Mouse (Mus musculus) embryonic facial prominence, embryonic 12.5 days (tissue): ENCODE measurements at regions not wholly inside any gene's neighbourhood (a gene's known extent, or its start where the extent isn't known, plus 50 kb on each side); places are given as distances from the start of the nearest gene placed in this dataset.

Experiments used
- ATAC-seq: fragments of 200-750 bp; cut with Nextera tagmentation; 2 replicates; pipeline ENCODE4 v1.8.0; 2017; ENCODE audit not compliant: insufficient number of reproducible peaks, insufficient read depth, low FRiP score, low TSS enrichment
- H3K27ac ChIP-seq: fragments of 300-500 bp; sonication (generic); 2 replicates; pipeline ENCODE4 v1.5.1; 2016; ENCODE audit warnings: mild to moderate bottlenecking
- H3K27me3 ChIP-seq: fragments of 300-500 bp; sonication (generic); 2 replicates; pipeline ENCODE4 v1.6.1; 2016; ENCODE audit warnings: mild to moderate bottlenecking, moderate library complexity
- H3K36me3 ChIP-seq: fragments of 300-500 bp; sonication (generic); 2 replicates; pipeline ENCODE4 v1.6.1; 2016; ENCODE audit warnings: mild to moderate bottlenecking
- H3K4me1 ChIP-seq: fragments of 300-500 bp; sonication (generic); 2 replicates; pipeline ENCODE4 v1.6.1; 2016
- H3K4me2 ChIP-seq: fragments of 300-500 bp; sonication (generic); replicated peaks from 2 replicates; pipeline ENCODE4 v1.6.1; 2016; ENCODE audit warnings: mild to moderate bottlenecking, moderate library complexity
- H3K4me3 ChIP-seq: fragments of 300-500 bp; sonication (generic); 2 replicates; pipeline ENCODE4 v1.5.1; 2016; ENCODE audit warnings: mild to moderate bottlenecking
- H3K9ac ChIP-seq: fragments of 300-500 bp; sonication (generic); 2 replicates; pipeline ENCODE4 v1.6.1; 2016; ENCODE audit warnings: mild to moderate bottlenecking, moderate library complexity
- H3K9me3 ChIP-seq: fragments of 300-500 bp; sonication (generic); 2 replicates; pipeline ENCODE4 v1.6.1; 2016; ENCODE audit warnings: mild to moderate bottlenecking, moderate library complexity
- WGBS: fragments of 180-500 bp; shearing (Covaris S2); methylation state at CpG from one replicate; pipeline ENCODE4 v1.1.7; 2016; 5-methylcytosine and 5-hydroxymethylcytosine counted together

- no peak for ATAC-seq
- Histone ChIP-seq H3K4me2 (no peak overlapping the region), H3K27me3 (peaks cover 6% of the 10 kb centered on the region; the same call in 1 of the 2 replicates), H3K9ac (no peak overlapping the region), H3K4me1 (no peaks in the 10 kb centered on the region), H3K27ac (no peak overlapping the region), H3K4me3 (no peak overlapping the region), H3K36me3 (no peaks in the 10 kb centered on the region), H3K9me3 (no peaks in the 10 kb centered on the region)
- WGBS: 25% methylated on average over 10 of the region's 10 CpGs
Observed at GRCm38 (mm10) chr2:147846968-147847749, 199.6 kb downstream of the Foxa2 start.

- WGBS: 70% methylated on average over 1 of the region's 1 CpGs
- Histone ChIP-seq H3K4me1 (no peaks in the 10 kb centered on the region), H3K27ac (no peak overlapping the region), H3K4me3 (no peak overlapping the region), H3K9ac (no peak overlapping the region), H3K4me2 (no peak overlapping the region), H3K27me3 (peaks cover 6% of the 10 kb centered on the region; the same call in 1 of the 2 replicates), H3K9me3 (no peaks in the 10 kb centered on the region), H3K36me3 (no peaks in the 10 kb centered on the region)
- ATAC-seq: no peak
Observed at GRCm38 (mm10) chr2:147845256-147845655, 201.5 kb downstream of the Foxa2 start.

- no peaks in the 10 kb centered on the region for H3K27me3 ChIP-seq
- no peak for ATAC-seq
- 85% methylated on average over 5 of the region's 5 CpGs for WGBS
Observed at GRCm38 (mm10) chr2:147840936-147841335, 205.8 kb downstream of the Foxa2 start.

GRCm38 (mm10) chr2:147838613-147839012, 208.2 kb downstream of the Foxa2 start:
- Histone ChIP-seq H3K4me2 (no peak overlapping the region), H3K9ac (no peak overlapping the region), H3K36me3 (no peaks in the 10 kb centered on the region), H3K4me1 (no peaks in the 10 kb centered on the region), H3K27me3 (no peaks in the 10 kb centered on the region), H3K9me3 (no peaks in the 10 kb centered on the region), H3K27ac (no peak overlapping the region), H3K4me3 (no peak overlapping the region)
- ATAC-seq: no peak
- 77% methylated on average over 4 of the region's 4 CpGs for WGBS

More at GRCm38 (mm10) chr2:147840936-147841335, 205.8 kb downstream of the Foxa2 start:
- Histone ChIP-seq H3K4me1 (no peaks in the 10 kb centered on the region), H3K9ac (no peak overlapping the region), H3K9me3 (no peaks in the 10 kb centered on the region), H3K4me2 (no peak overlapping the region), H3K4me3 (no peak overlapping the region), H3K36me3 (no peaks in the 10 kb centered on the region), H3K27ac (no peak overlapping the region)

GRCm38 (mm10) chr2:147830551-147830950, 216.2 kb downstream of the Foxa2 start:
- Histone ChIP-seq H3K9ac (no peak overlapping the region), H3K27ac (no peak overlapping the region), H3K27me3 (no peaks in the 10 kb centered on the region), H3K4me2 (no peak overlapping the region), H3K4me1 (no peaks in the 10 kb centered on the region), H3K4me3 (no peak overlapping the region), H3K9me3 (no peaks in the 10 kb centered on the region), H3K36me3 (no peaks in the 10 kb centered on the region)
- ATAC-seq: no peak
- WGBS: 39% methylated on average over 6 of the region's 6 CpGs

GRCm38 (mm10) chr2:147816951-147817350, 229.8 kb downstream of the Foxa2 start:
- Histone ChIP-seq H3K27me3 (no peaks in the 10 kb centered on the region), H3K9me3 (no peaks in the 10 kb centered on the region), H3K9ac (no peak overlapping the region), H3K4me1 (no peaks in the 10 kb centered on the region), H3K36me3 (no peaks in the 10 kb centered on the region), H3K4me3 (no peak overlapping the region), H3K4me2 (no peak overlapping the region), H3K27ac (no peak overlapping the region)
- no peak for ATAC-seq
- WGBS: 77% methylated on average over 3 of the region's 3 CpGs

GRCm38 (mm10) chr2:147814231-147814630, 232.5 kb downstream of the Foxa2 start:
- H3K9me3 ChIP-seq: no peaks in the 10 kb centered on the region
- no peak overlapping the region for H3K4me3 ChIP-seq
- no peaks in the 10 kb centered on the region for H3K27me3 ChIP-seq
- 73% methylated on average over 3 of the region's 3 CpGs for WGBS
- H3K9ac ChIP-seq: no peak overlapping the region
- no peak for ATAC-seq
- no peak overlapping the region for H3K4me2 ChIP-seq
- H3K27ac ChIP-seq: no peak overlapping the region
- no peaks in the 10 kb centered on the region for H3K36me3 ChIP-seq
- H3K4me1 ChIP-seq: no peaks in the 10 kb centered on the region

- Histone ChIP-seq H3K27ac (no peak overlapping the region), H3K9me3 (no peaks in the 10 kb centered on the region), H3K4me2 (no peak overlapping the region), H3K9ac (no peak overlapping the region), H3K27me3 (no peaks in the 10 kb centered on the region), H3K36me3 (no peaks in the 10 kb centered on the region), H3K4me1 (no peaks in the 10 kb centered on the region), H3K4me3 (no peak overlapping the region)
- no peak for ATAC-seq
- WGBS: 76% methylated on average over 2 of the region's 2 CpGs
Observed at GRCm38 (mm10) chr2:147813516-147813915, 233.3 kb downstream of the Foxa2 start.

GRCm38 (mm10) chr2:147808036-147808675, 238.6 kb downstream of the Foxa2 start:
- no peak for ATAC-seq
- Histone ChIP-seq H3K4me3 (no peak overlapping the region), H3K36me3 (no peaks in the 10 kb centered on the region), H3K4me1 (no peaks in the 10 kb centered on the region), H3K27me3 (0 out of 2 replicates have a peak, but pooled peaks cover 8% of the 10 kb centered on the region), H3K4me2 (no peak overlapping the region), H3K27ac (no peak overlapping the region), H3K9me3 (no peaks in the 10 kb centered on the region), H3K9ac (no peak overlapping the region)
- 47% methylated on average over 5 of the region's 5 CpGs for WGBS

GRCm38 (mm10) chr2:147803102-147803501, 243.7 kb downstream of the Foxa2 start:
- Histone ChIP-seq H3K27me3 (0 out of 2 replicates have a peak, but pooled peaks cover 8% of the 10 kb centered on the region), H3K27ac (no peak overlapping the region), H3K4me1 (no peaks in the 10 kb centered on the region), H3K36me3 (no peaks in the 10 kb centered on the region), H3K4me3 (no peak overlapping the region), H3K9me3 (no peaks in the 10 kb centered on the region), H3K4me2 (no peak overlapping the region), H3K9ac (no peak overlapping the region)
- ATAC-seq: no peak
- WGBS: 36% methylated on average over 4 of the region's 4 CpGs

- no peak for ATAC-seq
- 81% methylated on average over 8 of the region's 8 CpGs for WGBS
- no peak overlapping the region for H3K4me2 ChIP-seq
- no peaks in the 10 kb centered on the region for H3K9me3 ChIP-seq
- no peak overlapping the region for H3K9ac ChIP-seq
- no peak overlapping the region for H3K27ac ChIP-seq
- no peaks in the 10 kb centered on the region for H3K36me3 ChIP-seq
- no peaks in the 10 kb centered on the region for H3K4me1 ChIP-seq
- 0 out of 2 replicates have a peak, but pooled peaks cover 2% of the 10 kb centered on the region for H3K27me3 ChIP-seq
- no peak overlapping the region for H3K4me3 ChIP-seq
Observed at GRCm38 (mm10) chr2:147791434-147791833, 255.3 kb downstream of the Foxa2 start.

- H3K4me1 ChIP-seq: no peaks in the 10 kb centered on the region
- no peak overlapping the region for H3K27ac ChIP-seq
- no peak overlapping the region for H3K4me3 ChIP-seq
- WGBS: 69% methylated on average over 1 of the region's 1 CpGs
- H3K4me2 ChIP-seq: no peak overlapping the region
- ATAC-seq: no peak
- H3K27me3 ChIP-seq: peaks cover 2% of the 10 kb centered on the region; the same call in 1 of the 2 replicates
- H3K9me3 ChIP-seq: no peaks in the 10 kb centered on the region
- H3K9ac ChIP-seq: no peak overlapping the region
- no peaks in the 10 kb centered on the region for H3K36me3 ChIP-seq
Observed at GRCm38 (mm10) chr2:147789877-147790276, 256.9 kb downstream of the Foxa2 start.
